Mouse (Mus musculus) hindbrain, embryonic 13.5 days (tissue): Measurements from ENCODE around the gene Rap1gds1. TPM values are rescaled to one million over a fixed set of nuclear protein-coding genes. Genes with fewer than 3 reads are reported as not detected.

ENCODE experiments used
- ATAC-seq: fragments of 200-750 bp; cut with Nextera tagmentation; 2 replicates; pipeline ENCODE4 v1.8.0; 2017; ENCODE audit warnings: moderate TSS enrichment; ENCODE audit not compliant: low FRiP score
- H3K27ac ChIP-seq: fragments of 300-500 bp; sonication (generic); 2 replicates; pipeline ENCODE4 v1.5.1; 2015; ENCODE audit warnings: inconsistent platforms, mild to moderate bottlenecking, moderate library complexity
- H3K27me3 ChIP-seq: fragments of 300-500 bp; sonication (generic); 2 replicates; pipeline ENCODE4 v1.6.1; 2015; ENCODE audit warnings: mild to moderate bottlenecking, inconsistent platforms
- H3K36me3 ChIP-seq: fragments of 300-500 bp; sonication (generic); 2 replicates; pipeline ENCODE4 v1.6.1; 2015; ENCODE audit warnings: mild to moderate bottlenecking, inconsistent platforms
- H3K4me1 ChIP-seq: fragments of 300-500 bp; sonication (generic); replicated peaks from 2 replicates; pipeline ENCODE4 v1.6.1; 2015; ENCODE audit warnings: inconsistent platforms
- H3K4me2 ChIP-seq: fragments of 300-500 bp; sonication (generic); 2 replicates; pipeline ENCODE4 v1.6.1; 2015; ENCODE audit warnings: inconsistent platforms, mild to moderate bottlenecking, moderate library complexity
- H3K4me3 ChIP-seq: fragments of 300-500 bp; sonication (generic); 2 replicates; pipeline ENCODE4 v1.5.1; 2015; ENCODE audit warnings: mild to moderate bottlenecking, inconsistent platforms
- H3K9ac ChIP-seq: fragments of 300-500 bp; sonication (generic); 2 replicates; pipeline ENCODE4 v1.6.1; 2015; ENCODE audit warnings: mild to moderate bottlenecking, inconsistent platforms
- H3K9me3 ChIP-seq: fragments of 300-500 bp; sonication (generic); 2 replicates; pipeline ENCODE4 v1.6.1; 2016; ENCODE audit warnings: inconsistent platforms
- WGBS: fragments of 180-500 bp; shearing (Covaris S2); methylation state at CpG from one replicate; pipeline ENCODE4 v1.1.7; 2015; 5-methylcytosine and 5-hydroxymethylcytosine counted together
- polyA plus RNA-seq: library from polyadenylated mRNA; unstranded; fragments of >200 nt; fragmentation: Nextera tagmentation; extraction: Ambion mirVana; gene quantifications from 2 replicates; pipeline ENCODE4 v1.2.1, GENCODE M21; 2015

Gene Rap1gds1
- 67.3 and 69.3 TPM in 2 replicates for polyA plus RNA-seq

DNA sequence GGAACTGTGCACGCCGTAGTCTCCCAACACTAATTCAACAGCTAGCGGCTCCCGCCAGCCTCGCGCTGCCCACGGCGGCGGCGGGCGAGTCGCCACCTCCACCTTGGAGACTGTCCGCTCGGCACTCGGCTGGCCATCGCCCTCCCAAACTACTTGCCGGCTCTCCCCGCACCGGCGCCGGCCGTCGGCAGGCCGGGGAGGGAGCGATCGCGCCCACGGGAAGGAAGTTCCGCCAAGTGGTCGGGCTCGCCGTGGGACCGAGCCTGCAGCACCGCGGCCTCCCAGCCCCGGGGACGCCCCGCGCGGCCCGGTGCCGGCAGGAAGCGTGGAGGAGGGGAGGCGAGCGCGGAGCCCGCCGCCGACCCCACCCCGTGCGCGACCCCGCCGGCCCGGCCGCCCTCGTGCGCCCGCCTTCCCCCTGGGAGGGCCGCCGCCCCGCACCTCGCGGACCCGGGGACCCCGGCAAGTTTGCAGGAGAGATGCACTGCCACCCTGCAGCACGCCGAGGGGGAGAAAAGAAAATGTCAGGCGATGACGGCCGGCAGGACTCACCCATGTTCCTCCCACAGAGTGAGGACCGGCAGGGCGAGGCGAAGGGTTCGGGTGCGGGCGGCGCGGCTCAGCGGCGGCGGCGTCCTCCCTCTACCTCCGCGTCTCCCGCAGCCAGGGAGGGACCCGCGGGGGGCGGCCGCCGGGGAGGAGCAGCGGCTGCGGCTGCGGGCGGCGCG is at the start of gene Rap1gds1:
TSS of gene Rap1gds1 (minus strand) at position 718 of the 728 bp plus-strand sequence.
- WGBS = under 1% methylated on average over 69 of the region's 97 CpGs
- peak; percentile 61 for ATAC-seq
- Histone ChIP-seq H3K36me3 (no peaks in the 10 kb centered on the region), H3K4me3 (peak within 1 kb of the TSS; percentile 91), H3K9me3 (no peaks in the 10 kb centered on the region), H3K4me1 (peaks cover 23% of the 10 kb centered on the region), H3K27ac (peak within 1 kb of the TSS; percentile 97), H3K27me3 (no peaks in the 10 kb centered on the region), H3K4me2 (peak within 1 kb of the TSS; percentile 83), H3K9ac (peak within 1 kb of the TSS; percentile 90)

DNA sequence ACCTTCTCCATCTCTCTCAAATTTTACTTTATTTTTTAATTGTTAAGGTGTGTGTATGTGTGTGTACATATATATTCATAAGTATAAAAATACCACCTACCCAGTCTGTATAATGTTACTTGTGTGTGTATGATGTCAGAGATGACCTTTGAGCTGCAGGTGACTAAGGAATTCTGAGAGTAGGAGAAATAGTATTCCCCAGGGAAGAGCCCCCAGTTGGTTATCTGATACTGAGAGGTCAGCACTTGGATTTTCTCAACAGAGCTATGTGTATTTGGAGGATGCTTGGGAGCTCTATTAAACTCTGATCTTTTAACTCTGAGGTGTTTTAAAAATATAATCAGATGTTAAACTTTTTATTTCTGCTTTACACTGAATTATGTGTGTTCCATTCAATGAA is 43.4 kb upstream of the Rap1gds1 start:
- no peaks in the 10 kb centered on the region for H3K36me3 ChIP-seq
- H3K4me2 ChIP-seq = no peak overlapping the region
- no peak overlapping the region for H3K4me3 ChIP-seq
- H3K9me3 ChIP-seq = no peaks in the 10 kb centered on the region
- H3K9ac ChIP-seq = no peak overlapping the region
- H3K27ac ChIP-seq = no peak overlapping the region
- no peaks in the 10 kb centered on the region for H3K4me1 ChIP-seq
- no peaks in the 10 kb centered on the region for H3K27me3 ChIP-seq
- ATAC-seq = no peak

DNA sequence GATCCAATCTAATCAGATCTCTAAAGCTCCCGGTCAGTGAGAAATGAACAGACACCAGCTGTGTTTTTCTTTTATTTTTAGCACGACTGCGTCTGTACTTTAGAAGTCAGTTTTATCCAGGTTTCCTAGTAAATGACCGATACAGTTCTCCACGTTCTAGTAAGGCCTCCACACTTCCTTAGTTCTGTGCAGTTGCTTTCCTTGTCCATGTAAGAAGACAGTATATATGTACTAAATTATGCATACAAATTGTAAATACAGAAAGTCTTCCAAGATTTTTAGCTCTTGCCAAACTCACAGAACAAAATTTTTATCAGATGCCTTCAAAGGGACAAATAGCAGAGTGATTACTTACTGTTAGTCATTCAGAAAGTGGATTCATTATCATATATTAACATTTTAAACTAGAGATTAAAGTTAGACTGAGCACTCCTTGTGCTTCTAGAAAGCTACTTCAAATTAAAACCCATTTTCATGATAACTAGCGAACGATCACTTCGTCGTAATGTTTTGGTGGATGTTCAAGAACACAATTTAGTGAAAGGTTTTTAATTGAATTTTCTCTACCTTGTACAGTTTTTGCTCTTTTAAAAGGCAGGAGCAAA is 41.8 kb upstream of the Rap1gds1 start:
- Histone ChIP-seq H3K4me1 (no peaks in the 10 kb centered on the region), H3K27me3 (no peaks in the 10 kb centered on the region), H3K9ac (no peak overlapping the region), H3K9me3 (no peaks in the 10 kb centered on the region), H3K4me2 (no peak overlapping the region), H3K4me3 (no peak overlapping the region), H3K36me3 (no peaks in the 10 kb centered on the region), H3K27ac (no peak overlapping the region)
- 78% methylated on average over 9 of the region's 9 CpGs for WGBS
- ATAC-seq = no peak

DNA sequence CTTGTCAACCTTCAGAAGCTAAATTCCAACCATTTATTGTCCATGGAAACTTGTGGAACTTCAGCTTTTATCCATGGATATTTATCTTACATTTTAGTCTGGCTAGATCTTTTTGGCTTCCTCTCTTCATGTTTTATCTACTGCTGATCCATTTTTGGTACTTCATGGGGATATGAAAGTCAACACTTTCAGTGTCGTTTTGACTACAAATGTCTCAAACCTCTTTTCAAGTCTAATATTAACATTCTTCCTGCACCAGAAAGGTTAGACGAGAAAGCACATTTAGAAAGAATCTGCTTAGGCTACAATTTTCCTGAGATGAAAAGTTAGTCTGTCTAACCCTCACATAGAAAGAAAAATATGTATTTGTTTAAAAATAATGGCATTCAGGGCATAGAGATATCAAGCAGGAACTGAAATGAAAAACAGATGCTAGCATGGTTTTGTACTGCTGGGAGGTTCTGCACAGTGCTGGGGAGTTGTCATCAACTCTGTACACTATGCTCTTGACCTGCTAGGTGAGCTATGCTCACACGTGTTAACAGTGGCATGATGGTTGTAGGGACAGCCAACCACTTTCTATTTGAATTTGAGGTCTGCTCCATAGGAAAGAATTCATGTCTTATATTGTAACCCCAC is 37.5 kb upstream of the Rap1gds1 start:
- Histone ChIP-seq H3K4me2 (no peak overlapping the region), H3K36me3 (no peaks in the 10 kb centered on the region), H3K27me3 (no peaks in the 10 kb centered on the region), H3K4me3 (no peak overlapping the region), H3K9me3 (no peaks in the 10 kb centered on the region), H3K4me1 (no peaks in the 10 kb centered on the region), H3K9ac (no peak overlapping the region), H3K27ac (no peak overlapping the region)
- ATAC-seq = no peak
- 88% methylated on average over 3 of the region's 3 CpGs for WGBS

DNA sequence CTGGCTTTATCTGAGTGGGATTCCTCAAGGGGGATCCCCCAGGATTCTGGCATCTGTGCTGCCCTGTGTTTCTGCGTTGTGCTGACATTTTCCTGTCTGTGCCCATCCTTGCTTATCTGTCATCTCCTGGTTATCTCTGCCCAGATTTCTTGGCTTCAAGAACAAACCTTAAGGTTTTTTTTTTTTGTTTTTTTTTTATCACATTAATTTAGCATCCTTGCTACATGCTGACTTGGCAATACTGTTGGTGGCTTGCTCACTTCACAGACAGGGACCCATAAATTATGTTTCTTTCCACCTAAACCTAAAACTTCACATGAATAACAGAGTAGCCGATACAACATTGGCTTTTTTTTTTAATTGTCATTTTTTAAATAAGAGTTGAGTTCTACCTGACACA is 36.9 kb upstream of the Rap1gds1 start:
- H3K4me3 ChIP-seq = no peak overlapping the region
- no peak for ATAC-seq
- no peaks in the 10 kb centered on the region for H3K9me3 ChIP-seq
- H3K27me3 ChIP-seq = no peaks in the 10 kb centered on the region
- 88% methylated on average over 2 of the region's 2 CpGs for WGBS
- no peaks in the 10 kb centered on the region for H3K36me3 ChIP-seq
- H3K4me2 ChIP-seq = no peak overlapping the region
- no peak overlapping the region for H3K9ac ChIP-seq
- H3K27ac ChIP-seq = no peak overlapping the region
- no peaks in the 10 kb centered on the region for H3K4me1 ChIP-seq

DNA sequence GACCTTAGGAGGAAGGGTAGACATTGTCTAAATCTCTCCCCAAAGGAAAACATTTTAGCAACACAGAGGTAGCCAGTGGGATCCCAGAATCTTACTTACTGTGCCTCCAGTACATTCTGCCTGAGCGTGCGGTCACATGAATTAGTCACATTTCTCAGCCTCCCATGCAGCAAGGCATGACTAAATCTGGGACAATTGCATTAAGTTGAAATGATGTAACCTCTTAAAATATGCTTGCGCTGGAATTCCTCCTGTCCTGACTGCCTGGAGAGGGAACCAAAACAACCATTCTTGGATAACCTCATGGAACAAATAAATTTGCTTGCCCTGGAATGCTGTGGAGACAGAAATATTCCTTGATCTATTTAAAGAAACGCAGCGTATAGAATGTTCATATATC is 33.2 kb upstream of the Rap1gds1 start:
- H3K9me3 ChIP-seq = no peaks in the 10 kb centered on the region
- no peak for ATAC-seq
- H3K9ac ChIP-seq = no peak overlapping the region
- WGBS = 86% methylated on average over 5 of the region's 5 CpGs
- no peaks in the 10 kb centered on the region for H3K4me1 ChIP-seq
- no peak overlapping the region for H3K27ac ChIP-seq
- H3K27me3 ChIP-seq = no peaks in the 10 kb centered on the region
- H3K4me2 ChIP-seq = no peak overlapping the region
- H3K4me3 ChIP-seq = no peak overlapping the region
- H3K36me3 ChIP-seq = no peaks in the 10 kb centered on the region

DNA sequence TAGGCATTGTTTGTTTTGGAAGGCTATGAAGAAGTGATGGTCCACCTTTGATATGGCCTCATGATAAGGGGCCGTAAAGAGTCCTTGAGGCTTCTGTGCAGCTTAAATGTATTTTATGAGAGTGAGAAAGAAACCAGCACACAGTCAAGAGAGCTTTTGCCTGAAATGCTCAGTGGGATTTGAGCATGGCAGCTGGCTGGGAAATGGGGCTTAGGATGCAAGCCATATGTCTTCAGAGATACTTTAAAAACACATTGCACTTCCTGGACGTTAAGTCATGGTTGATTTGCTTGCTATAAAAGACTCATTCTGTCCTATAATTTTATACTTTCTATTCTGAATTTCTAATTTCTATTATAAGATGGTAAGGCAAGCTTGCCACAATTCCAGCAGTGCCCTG is 28.9 kb upstream of the Rap1gds1 start:
- no peak for ATAC-seq
- no peaks in the 10 kb centered on the region for H3K27me3 ChIP-seq
- WGBS = 54% methylated on average over 2 of the region's 2 CpGs
- no peaks in the 10 kb centered on the region for H3K4me1 ChIP-seq
- no peaks in the 10 kb centered on the region for H3K9me3 ChIP-seq
- no peaks in the 10 kb centered on the region for H3K36me3 ChIP-seq
- no peak overlapping the region for H3K9ac ChIP-seq
- no peak overlapping the region for H3K4me3 ChIP-seq
- no peak overlapping the region for H3K4me2 ChIP-seq
- no peak overlapping the region for H3K27ac ChIP-seq

DNA sequence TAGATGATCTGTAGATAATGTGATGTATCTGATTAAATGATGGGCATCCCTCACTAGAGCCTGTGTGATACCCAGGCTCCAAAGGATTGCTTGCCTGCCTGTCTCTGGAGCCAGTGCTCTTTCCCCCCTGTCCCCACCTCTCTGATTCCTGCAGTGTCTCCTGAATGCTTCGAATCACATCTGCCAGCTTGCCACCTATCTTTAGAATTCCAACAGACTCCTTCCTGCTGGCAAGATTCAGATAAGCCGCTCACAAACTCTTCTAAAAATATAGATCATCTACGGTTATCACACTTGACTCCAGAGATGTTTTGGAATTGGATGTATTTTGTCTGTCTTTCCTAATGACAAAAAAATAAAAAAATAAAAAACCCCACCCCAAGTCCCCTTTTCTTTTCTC is 28.3 kb upstream of the Rap1gds1 start:
- Histone ChIP-seq H3K27me3 (no peaks in the 10 kb centered on the region), H3K27ac (no peak overlapping the region), H3K9me3 (no peaks in the 10 kb centered on the region), H3K4me1 (no peaks in the 10 kb centered on the region), H3K36me3 (no peaks in the 10 kb centered on the region), H3K4me3 (no peak overlapping the region), H3K4me2 (no peak overlapping the region), H3K9ac (no peak overlapping the region)
- ATAC-seq = no peak
- whole genome bisulfite sequencing = 81% methylated on average over 3 of the region's 3 CpGs

DNA sequence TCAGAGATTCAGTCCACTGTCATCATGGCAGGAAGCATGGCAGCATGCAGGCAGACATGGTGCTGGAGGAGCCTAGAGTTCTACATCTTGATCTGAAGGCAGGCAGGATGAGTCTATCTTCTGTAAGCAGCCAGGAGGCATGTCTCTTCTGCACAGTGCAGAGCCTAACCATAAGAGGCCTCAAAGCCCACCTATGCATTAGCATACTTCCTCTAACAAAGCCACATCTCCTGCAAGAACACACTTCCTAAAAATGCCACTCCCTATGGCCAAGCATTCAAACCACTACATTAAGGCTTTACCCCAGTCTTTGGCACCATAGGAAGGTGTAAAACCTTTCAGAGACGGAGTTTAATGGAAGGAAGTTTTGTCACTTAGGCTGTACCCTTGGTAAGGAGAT is 26.9 kb upstream of the Rap1gds1 start:
- no peak overlapping the region for H3K9ac ChIP-seq
- H3K4me2 ChIP-seq = no peak overlapping the region
- no peaks in the 10 kb centered on the region for H3K9me3 ChIP-seq
- no peaks in the 10 kb centered on the region for H3K36me3 ChIP-seq
- WGBS = 87% methylated on average over 1 of the region's 1 CpGs
- H3K4me1 ChIP-seq = no peaks in the 10 kb centered on the region
- ATAC-seq = no peak
- H3K4me3 ChIP-seq = no peak overlapping the region
- H3K27ac ChIP-seq = no peak overlapping the region
- H3K27me3 ChIP-seq = no peaks in the 10 kb centered on the region

DNA sequence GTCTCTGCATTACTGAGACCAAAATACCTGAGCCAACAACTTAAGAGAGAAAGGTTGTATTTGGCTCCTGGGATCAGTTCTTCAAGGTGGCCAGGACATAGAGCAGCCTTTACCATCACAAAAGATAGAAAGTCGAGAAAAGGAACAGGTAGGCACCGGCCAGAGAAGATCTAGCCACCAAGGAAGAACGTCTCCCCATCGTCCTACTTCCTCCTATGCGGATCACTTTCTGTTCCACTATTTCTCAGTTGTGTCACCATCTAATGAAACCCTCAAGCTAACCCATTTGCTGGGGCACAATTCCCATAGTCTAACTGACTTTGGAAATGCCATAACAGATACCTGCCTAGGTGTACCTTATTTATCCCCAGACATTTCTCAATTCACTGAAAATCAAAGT is 24.3 kb upstream of the Rap1gds1 start:
- no peak overlapping the region for H3K9ac ChIP-seq
- no peaks in the 10 kb centered on the region for H3K36me3 ChIP-seq
- H3K27ac ChIP-seq = no peak overlapping the region
- H3K4me3 ChIP-seq = no peak overlapping the region
- H3K4me1 ChIP-seq = no peaks in the 10 kb centered on the region; the same call in 1 of the 2 replicates
- no peak for ATAC-seq
- H3K27me3 ChIP-seq = no peaks in the 10 kb centered on the region
- 94% methylated on average over 5 of the region's 5 CpGs for WGBS
- H3K4me2 ChIP-seq = no peak overlapping the region
- H3K9me3 ChIP-seq = no peaks in the 10 kb centered on the region

DNA sequence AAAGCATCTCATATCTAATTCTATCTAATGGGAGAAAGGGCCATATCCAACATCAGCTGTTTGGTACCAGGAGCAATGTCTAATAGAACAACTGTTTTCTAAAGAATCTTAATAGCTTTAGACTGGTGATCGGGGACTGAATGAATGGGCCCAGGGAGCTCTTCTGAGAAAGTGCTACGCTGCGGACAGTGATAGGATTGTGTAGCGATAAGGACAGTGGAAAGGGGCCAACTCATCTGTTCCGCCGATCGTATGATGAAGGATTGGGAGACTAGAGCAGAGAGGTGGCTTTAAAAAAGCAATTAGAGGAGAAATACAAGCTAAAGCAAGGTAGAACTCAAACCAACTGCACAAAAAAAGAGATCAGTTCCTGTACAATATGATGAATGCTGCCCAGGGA is 20.9 kb upstream of the Rap1gds1 start:
- ATAC-seq = no peak
- H3K27ac ChIP-seq = no peak overlapping the region
- WGBS = 74% methylated on average over 7 of the region's 7 CpGs

DNA sequence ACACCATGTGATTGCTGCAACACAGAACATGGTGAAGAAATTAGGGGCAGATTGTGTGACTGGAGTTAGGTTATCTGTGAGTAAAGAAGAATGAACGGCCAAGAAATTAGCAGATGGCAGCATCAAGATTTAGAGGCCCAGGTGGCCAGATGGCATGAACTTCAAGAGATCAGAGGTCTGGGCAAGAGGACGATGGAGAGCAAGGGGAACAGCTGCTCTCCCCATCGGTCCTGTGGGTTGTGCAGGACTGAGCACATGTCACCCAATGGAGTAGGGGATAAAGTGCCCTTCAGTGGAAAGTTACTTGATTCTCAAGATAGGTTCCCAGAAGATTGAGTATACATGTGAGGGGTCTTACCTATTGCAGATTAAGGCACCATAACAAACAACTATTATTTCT is 13.5 kb upstream of the Rap1gds1 start:
- peaks cover 14% of the 10 kb centered on the region; the same call in 1 of the 2 replicates for H3K9me3 ChIP-seq
- H3K9ac ChIP-seq = no peak overlapping the region
- no peak for ATAC-seq
- H3K4me3 ChIP-seq = no peak overlapping the region
- no peaks in the 10 kb centered on the region for H3K27me3 ChIP-seq
- no peak overlapping the region for H3K27ac ChIP-seq
- no peaks in the 10 kb centered on the region for H3K36me3 ChIP-seq
- H3K4me2 ChIP-seq = no peak overlapping the region
- 78% methylated on average over 3 of the region's 3 CpGs for WGBS
- H3K4me1 ChIP-seq = no peaks in the 10 kb centered on the region

More for the DNA sequence above, 20.9 kb upstream of the Rap1gds1 start:
- H3K36me3 ChIP-seq = no peaks in the 10 kb centered on the region
- H3K4me1 ChIP-seq = no peaks in the 10 kb centered on the region; the same call in 1 of the 2 replicates
- no peak overlapping the region for H3K4me2 ChIP-seq
- no peak overlapping the region for H3K4me3 ChIP-seq
- H3K27me3 ChIP-seq = no peaks in the 10 kb centered on the region
- H3K9me3 ChIP-seq = 0 out of 2 replicates have a peak, but pooled peaks cover 7% of the 10 kb centered on the region
- no peak overlapping the region for H3K9ac ChIP-seq
